Mouse (Mus musculus) cerebellum, adult 2 months (tissue): Measurements from ENCODE around the gene Gpc6.

ENCODE experiments used
- CTCF ChIP-seq: fragments of 200-500 bp; IDR thresholded peaks from 2 replicates; pipeline ENCODE4 v1.5.1; 2011; ENCODE audit warnings: low read depth, mild to moderate bottlenecking, control low read depth, low read length, moderate library complexity, borderline replicate concordance; ENCODE audit not compliant: insufficient read depth
- POLR2A ChIP-seq: fragments of 200-500 bp; IDR thresholded peaks from 2 replicates; pipeline ENCODE4 v1.6.1; 2011; ENCODE audit warnings: low read length, control low read depth, borderline replicate concordance; ENCODE audit not compliant: insufficient read depth

- TF ChIP-seq POLR2A (no peak), CTCF (no peak)
Observed at GRCm38 (mm10) chr14:117061527-117061926, 136.4 kb downstream of the Gpc6 start.
